Mouse (Mus musculus) hematopoietic multipotent progenitor cell, adult 10-12 weeks (in vitro differentiated cells): ENCODE data around the gene Defb43. TPM values are rescaled to one million over a fixed set of nuclear protein-coding genes. Genes with fewer than 3 reads are reported as not detected.

Experiments
- polyA plus RNA-seq: library from polyadenylated mRNA; stranded (reverse); fragments of >175 nt; gene quantifications from 2 replicates; pipeline ENCODE4 v1.2.3, GENCODE M21; 2012; ENCODE audit warnings: low replicate concordance

The Defb43 gene
- not detected in 2 replicates for polyA plus RNA-seq

GRCm38 (mm10) chr14:63011471-63011870 is at the start of gene Defb43:
Gene Defb43, plus strand, starts transcription at chr14:63011771.

GRCm38 (mm10) chr14:62984410-62984809 is 27.2 kb upstream of the Defb43 start, which contains the start of gene Defb48:
Gene Defb48, minus strand, starts transcription at chr14:62984510.

GRCm38 (mm10) chr14:62997777-62998176 is 13.8 kb upstream of the Defb43 start, which contains the start of gene Defb47:
Gene Defb47, plus strand, starts transcription at chr14:62998077.

GRCm38 (mm10) chr14:63046691-63047090 is 35.1 kb downstream of the Defb43 start, which contains the start of gene Defb42:
Gene Defb42, plus strand, starts transcription at chr14:63046991.

GRCm38 (mm10) chr14:63049910-63050370 is 38.4 kb downstream of the Defb43 start, which contains the start of gene Defb30:
Gene Defb30, minus strand, starts transcription at chr14:63049960.

Other genes with a start within 250 kb of the Defb43 start
- gene Wdfy2, start 174.1 kb upstream of the Defb43 start, polyA plus RNA-seq, result 7.7 and 12.4 TPM in 2 replicates
- not detected in 2 replicates for gene Defb48, start 27.3 kb upstream of the Defb43 start, polyA plus RNA-seq
- not detected in 2 replicates for gene Defb47, start 13.7 kb upstream of the Defb43 start, polyA plus RNA-seq
- not detected in 2 replicates for gene Defb42, start 35.2 kb downstream of the Defb43 start, polyA plus RNA-seq
- gene Defb30, start 38.2 kb downstream of the Defb43 start, polyA plus RNA-seq, result not detected in 2 replicates